In the genomic region with DNA sequence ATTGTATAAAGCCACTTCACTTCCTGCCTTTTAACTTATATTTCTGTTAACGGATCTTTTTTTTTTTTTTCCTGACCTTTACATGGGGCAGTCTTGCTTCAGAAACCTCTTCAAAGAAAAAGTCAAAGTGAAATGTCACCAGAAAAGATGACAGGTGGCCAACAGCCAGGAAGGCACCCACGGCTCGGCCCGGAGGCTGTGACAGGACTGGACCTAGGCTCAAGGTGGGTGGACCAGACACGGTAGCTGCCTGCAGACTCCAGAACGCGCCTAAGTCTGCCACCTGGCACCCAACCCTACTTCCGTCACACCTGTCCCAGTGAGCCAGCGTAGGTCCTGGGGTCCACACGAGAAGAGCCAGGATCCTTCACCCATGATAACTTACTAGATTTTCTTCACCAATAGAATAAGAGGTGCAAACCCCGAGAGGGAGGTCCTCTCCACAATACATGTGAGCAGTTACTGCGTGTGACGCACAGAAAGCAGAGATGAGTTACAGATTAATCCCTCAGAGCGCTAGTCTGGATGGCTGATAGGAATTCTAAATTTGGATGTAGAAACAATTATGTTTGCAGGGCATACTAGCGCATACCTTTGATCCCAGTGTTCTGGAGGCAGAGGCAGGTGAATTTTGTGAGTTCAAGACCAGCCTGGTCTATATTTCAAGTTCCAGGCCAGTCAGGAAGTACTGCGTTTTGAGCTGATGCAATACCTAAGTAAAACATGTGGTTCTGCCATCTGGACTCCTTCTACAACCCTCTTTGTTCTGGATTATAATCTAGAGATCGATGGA, we compare ENCODE assay signal across 16 mouse cellular contexts. TPM values are rescaled to one million over a fixed set of nuclear protein-coding genes. Genes with fewer than 3 reads are reported as not detected.
A peak's percentile ranks its signal among the peaks of the same experiment; 100 is the strongest.
DNase-seq lines count a peak whose midpoint lies in the region; ATAC-seq lines count a peak whose summit lies in the region.
"Had no signal": no experiment of that assay in that cellular context is flagged by ENCODE, and none has a peak within 500 bp of the region (broad histone marks: within the 10 kb centered on the region; RNA-seq: fewer than 3 reads in every experiment).

No protein-coding gene starts in this region.

- ATAC-seq in liver, embryonic 16.5 days (ENCODE audit: low read depth), result 0 out of 2 replicates have a peak, but pooled peaks have one; percentile 14
- peak; percentile 39 for ATAC-seq in inflammation-experienced regulatory T-cells, adult 6 months
- ATAC-seq: forebrain, embryonic 13.5 days; hindbrain, embryonic 16.5 days; midbrain, embryonic 13.5 days had no signal

- no peaks in the 10 kb centered on the region; the same call in 1 of the 2 replicates for H3K9me3 ChIP-seq in liver, embryonic 16.5 days (replicated peaks; ENCODE audit: control insufficient read depth, low read length)
- 0 out of 2 replicates have a peak, but pooled peaks cover 3% of the 10 kb centered on the region for H3K9me3 ChIP-seq in heart, embryonic 10.5 days
- H3K9me3 ChIP-seq in forebrain, embryonic 10.5 days, result peaks cover 11% of the 10 kb centered on the region; the same call in 1 of the 2 replicates
- H3K9me3 ChIP-seq: kidney, embryonic 15.5 days; midbrain, embryonic 13.5 days had no signal

- H3K27me3 ChIP-seq in liver, embryonic 16.5 days (ENCODE audit: control insufficient read depth, insufficient read depth, low read depth, low read length), result no peaks in the 10 kb centered on the region
- no peaks in the 10 kb centered on the region for H3K27me3 ChIP-seq in heart, embryonic 10.5 days (ENCODE audit: insufficient read depth, poor library complexity, severe bottlenecking)
- no peaks in the 10 kb centered on the region for H3K27me3 ChIP-seq in forebrain, embryonic 10.5 days (ENCODE audit: poor library complexity, severe bottlenecking)
- H3K27me3 ChIP-seq: forebrain, embryonic 13.5 days; heart, embryonic 12.5 days; kidney, embryonic 15.5 days; limb, embryonic 13.5 days; midbrain, embryonic 13.5 days had no signal

- no peak overlapping the region for H3K9ac ChIP-seq in liver, embryonic 16.5 days (ENCODE audit: low read depth, low read length)
- H3K9ac ChIP-seq: forebrain, embryonic 13.5 days; heart, embryonic 12.5 days; kidney, embryonic 15.5 days; limb, embryonic 13.5 days; midbrain, embryonic 13.5 days had no signal

- no peak overlapping the region for H3K4me2 ChIP-seq in liver, embryonic 16.5 days (ENCODE audit: low read depth, low read length)
- H3K4me2 ChIP-seq: forebrain, embryonic 13.5 days; heart, embryonic 12.5 days; kidney, embryonic 15.5 days; limb, embryonic 13.5 days; midbrain, embryonic 13.5 days had no signal

- peaks cover 5% of the 10 kb centered on the region for H3K36me3 ChIP-seq in liver, embryonic 16.5 days (ENCODE audit: control insufficient read depth, insufficient read depth)
- peaks cover 13% of the 10 kb centered on the region for H3K36me3 ChIP-seq in heart, embryonic 10.5 days
- peaks cover 26% of the 10 kb centered on the region for H3K36me3 ChIP-seq in forebrain, embryonic 10.5 days (replicated peaks)
- H3K36me3 ChIP-seq: midbrain, embryonic 13.5 days had no signal

- H3K4me1 ChIP-seq in liver, embryonic 16.5 days (ENCODE audit: control insufficient read depth, low read depth, low read length), result no peaks in the 10 kb centered on the region; the same call in 1 of the 2 replicates
- no peaks in the 10 kb centered on the region for H3K4me1 ChIP-seq in heart, embryonic 10.5 days
- no peaks in the 10 kb centered on the region for H3K4me1 ChIP-seq in forebrain, embryonic 10.5 days
- H3K4me1 ChIP-seq: forebrain, embryonic 13.5 days; midbrain, embryonic 13.5 days had no signal

- no peak overlapping the region for H3K4me3 ChIP-seq in liver, embryonic 16.5 days (ENCODE audit: low read depth, low read length)
- H3K4me3 ChIP-seq in heart, embryonic 10.5 days, result no peak overlapping the region
- H3K4me3 ChIP-seq in forebrain, embryonic 10.5 days, result no peak overlapping the region
- H3K4me3 ChIP-seq: forebrain, embryonic 13.5 days; heart, embryonic 12.5 days; kidney, embryonic 15.5 days; limb, embryonic 13.5 days; midbrain, embryonic 13.5 days had no signal

- 86% methylated on average over 17 of the region's 17 CpGs for WGBS in liver, embryonic 16.5 days (ENCODE audit: insufficient replicate concordance)
- WGBS in heart, embryonic 10.5 days, result 92% methylated on average over 17 of the region's 17 CpGs
- WGBS in forebrain, embryonic 10.5 days, result 93% methylated on average over 17 of the region's 17 CpGs

- DNase-seq in liver, result no peak
- DNase-seq in CD4-positive helper T cell, adult 2 months (ENCODE audit: low read depth, low spot score), result peak; percentile 36
- peak; percentile 78 for DNase-seq in adrenal gland, adult 2 months
- DNase-seq in heart, embryonic 10.5 days (ENCODE audit: low spot score), result no peak
- DNase-seq in forebrain, embryonic 10.5 days (ENCODE audit: extremely low spot score, low spot score), result no peak
- no peak for DNase-seq in gastrocnemius, adult 8-10 months (ENCODE audit: low spot score in 2 of 2)
- DNase-seq: B cell, adult 2 months; lung, adult 18-20 months had no signal

- H3K27ac ChIP-seq in liver, embryonic 16.5 days (ENCODE audit: low read length), result no peak overlapping the region
- no peak overlapping the region for H3K27ac ChIP-seq in heart, embryonic 10.5 days
- no peak overlapping the region for H3K27ac ChIP-seq in forebrain, embryonic 10.5 days
- H3K27ac ChIP-seq: forebrain, embryonic 13.5 days; kidney, embryonic 15.5 days; limb, embryonic 13.5 days; midbrain, embryonic 13.5 days had no signal

RNA-seq across cellular contexts. Expression of a gene that starts 22.1 kb away (rescaled TPM):
- 14.1 and 15.7 TPM in 2 replicates for polyA plus RNA-seq in liver, embryonic 16.5 days (2015; fragmentation: Nextera tagmentation; extraction: Ambion mirVana)
- total RNA-seq in adrenal gland, adult 2 months (2021), result 10 to 100 TPM; 72.9 to 82.5 TPM
- 19.1 and 30.8 TPM in 2 replicates for polyA plus RNA-seq in adrenal gland, adult 2 months (2012; rRNA removed)
- polyA plus RNA-seq in inflammation-experienced regulatory T-cells, adult 6 months (2017; shearing (Covaris generic)), result 10 to 100 TPM in 2 of 3 experiments, 1 to 10 TPM in 1; 8.5 to 21.4 (median 11.4) TPM
- 23.3 and 24.9 TPM in 2 replicates for polyA plus RNA-seq in heart, embryonic 10.5 days (2016; fragmentation: Nextera tagmentation; extraction: Ambion mirVana)
- 17.4 and 17.6 TPM in 2 replicates for polyA plus RNA-seq in forebrain, embryonic 10.5 days (2016; fragmentation: Nextera tagmentation; extraction: Ambion mirVana)
- total RNA-seq in gastrocnemius, adult 8-10 months (2022), result 1 to 10 TPM; 1.5 to 3.5 (median 1.9) TPM

Comparison
In these comparisons a context has a peak if more than half of its experiments do, and no peak if none do; other contexts are left out.
1. DNase-seq: peak in CD4-positive helper T cell, adult 2 months (single experiment) and adrenal gland, adult 2 months (single experiment); none in liver (single experiment), heart, embryonic 10.5 days (single experiment), forebrain, embryonic 10.5 days (single experiment) and gastrocnemius, adult 8-10 months (0 of 2).